Mouse (Mus musculus) layer of hippocampus, adult 9-10 months (tissue): ENCODE measurements around the gene Dlg3.

Experiments used
- DNase-seq: peaks from one replicate; pipeline ENCODE4 v3.0.0; 2022; ENCODE audit warnings: low spot score

Gene Dlg3

GRCm38 (mm10) chrX:100767181-100767884 lies at the start of gene Dlg3:
Gene Dlg3, plus strand, starts transcription at chrX:100767722.
- DNase-seq, result no peak

- DNase-seq, result no peak
These were observed 38.6 kb upstream of the Dlg3 start for GRCm38 (mm10) chrX:100728947-100729346.

GRCm38 (mm10) chrX:100729665-100730188 lies 37.8 kb upstream of the Dlg3 start, which contains the start of gene Gdpd2:
Gene Gdpd2, plus strand, starts transcription at chrX:100729873.
- DNase-seq, result no peak

GRCm38 (mm10) chrX:100730266-100730665 lies 37.3 kb upstream of the Dlg3 start:
- DNase-seq, result no peak

- DNase-seq, result no peak
These were observed 33.2 kb upstream of the Dlg3 start for GRCm38 (mm10) chrX:100734359-100734758.

GRCm38 (mm10) chrX:100738918-100739317 lies 28.6 kb upstream of the Dlg3 start:
- DNase-seq, result peak; percentile 45

- no peak for DNase-seq
These were observed 28.1 kb upstream of the Dlg3 start for GRCm38 (mm10) chrX:100739443-100739842.

- DNase-seq, result peak; percentile 29
These were observed 26.7 kb upstream of the Dlg3 start for GRCm38 (mm10) chrX:100740785-100741184.

GRCm38 (mm10) chrX:100741940-100742339 lies 25.6 kb upstream of the Dlg3 start:
- peak; percentile 67 for DNase-seq

GRCm38 (mm10) chrX:100765855-100766254 lies 1.7 kb upstream of the Dlg3 start:
- DNase-seq, result no peak

GRCm38 (mm10) chrX:100767885-100768626 lies 534 bp downstream of the Dlg3 start:
- DNase-seq, result no peak

GRCm38 (mm10) chrX:100769281-100769680 lies 1.8 kb downstream of the Dlg3 start:
- no peak for DNase-seq

- DNase-seq, result no peak
These were observed 6.9 kb downstream of the Dlg3 start for GRCm38 (mm10) chrX:100774341-100774811.

GRCm38 (mm10) chrX:100775405-100775804 lies 7.9 kb downstream of the Dlg3 start:
- DNase-seq, result no peak

GRCm38 (mm10) chrX:100776494-100776893 lies 9.0 kb downstream of the Dlg3 start:
- DNase-seq, result peak; percentile 47

- no peak for DNase-seq
These were observed 9.6 kb downstream of the Dlg3 start for GRCm38 (mm10) chrX:100776985-100777654.

GRCm38 (mm10) chrX:100777655-100778234 lies 10.2 kb downstream of the Dlg3 start:
- DNase-seq, result no peak

- DNase-seq, result no peak
These were observed 10.9 kb downstream of the Dlg3 start for GRCm38 (mm10) chrX:100778397-100778796.

- no peak for DNase-seq
These were observed 21.8 kb downstream of the Dlg3 start for GRCm38 (mm10) chrX:100789322-100789721.

GRCm38 (mm10) chrX:100796041-100796740 lies 28.7 kb downstream of the Dlg3 start:
- no peak for DNase-seq

- DNase-seq, result no peak
These were observed 29.2 kb downstream of the Dlg3 start for GRCm38 (mm10) chrX:100796741-100797090.

GRCm38 (mm10) chrX:100797370-100797769 lies 29.8 kb downstream of the Dlg3 start:
- no peak for DNase-seq
